Mouse (Mus musculus): ENCODE data around the gene Dnaic1.

DNA sequence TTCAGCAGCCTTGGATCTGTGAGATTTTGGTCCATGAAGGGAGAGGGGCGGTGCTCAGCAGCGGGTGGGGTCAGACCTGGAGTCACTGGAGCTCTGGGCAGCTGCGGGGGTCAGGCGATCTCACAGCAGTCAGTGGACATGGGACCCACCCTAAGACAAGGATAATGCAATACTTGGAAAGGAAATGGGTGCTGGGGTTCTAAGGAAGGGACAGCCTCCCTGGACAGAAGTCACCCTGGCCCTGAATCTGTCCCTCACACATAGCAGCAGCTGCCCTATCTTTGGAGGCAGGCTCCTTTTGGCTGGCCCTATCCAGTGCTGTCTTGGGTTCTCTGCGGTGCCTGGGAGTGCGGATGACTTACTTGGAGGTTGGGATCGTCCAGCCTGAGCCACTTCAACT lies 45.7 kb upstream of the Dnaic1 start:
- TF ChIP-seq CTCF (IDR thresholded peaks at IDR 0.05; ENCODE audit: insufficient read depth, low read depth, low read length), result no peak
- TF ChIP-seq POLR2A (IDR thresholded peaks at IDR 0.05; ENCODE audit: insufficient read depth, low read depth, low read length), result no peak
